28 mouse cellular contexts compared by ENCODE assay signal in the genomic region with DNA sequence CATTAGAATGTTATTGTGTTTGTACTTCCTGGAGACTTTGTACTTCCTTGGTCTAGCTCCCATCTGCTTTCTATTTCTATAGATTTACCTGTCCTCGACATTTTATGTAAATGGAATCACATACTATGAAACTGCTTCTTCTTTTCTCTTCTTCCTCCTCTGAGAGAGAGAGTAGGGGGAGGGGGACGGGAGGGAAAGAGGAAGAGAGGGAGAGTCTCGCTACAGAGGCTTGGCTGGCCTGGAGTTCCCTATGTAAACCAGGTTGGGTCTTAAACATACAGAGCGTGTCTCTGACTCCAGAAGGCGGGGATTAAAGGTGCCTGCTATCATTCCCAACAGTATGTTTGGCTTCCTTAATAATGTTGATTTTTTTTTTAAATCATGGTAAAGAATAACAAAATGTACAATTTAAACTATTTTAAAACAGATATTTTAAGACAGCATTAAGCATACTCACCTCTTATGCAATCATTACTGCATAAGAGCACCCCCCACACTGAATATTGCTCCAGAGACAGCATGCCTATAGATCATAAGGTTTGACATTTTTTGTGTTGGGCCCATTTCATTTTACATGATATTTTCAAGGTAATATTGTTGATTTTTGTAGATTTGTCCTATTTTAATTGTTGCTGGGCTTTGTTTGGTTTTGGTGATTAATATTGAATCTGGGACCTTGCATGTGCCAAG. TPM values are rescaled to one million over a fixed set of nuclear protein-coding genes. Genes with fewer than 3 reads are reported as not detected.
A peak's percentile ranks its signal among the peaks of the same experiment; 100 is the strongest.
DNase-seq lines count a peak whose midpoint lies in the region; ATAC-seq and TF ChIP-seq lines count a peak whose summit lies in the region.
"Had no signal": no experiment of that assay in that cellular context is flagged by ENCODE, and none has a peak within 500 bp of the region (broad histone marks: within the 10 kb centered on the region; RNA-seq: fewer than 3 reads in every experiment).

No protein-coding gene starts in this region.

- DNase-seq in liver, postnatal 0 days: no peak
- no peak for DNase-seq in liver
- DNase-seq in urinary bladder, postnatal 14 days (ENCODE audit: low spot score): no peak
- DNase-seq in kidney, postnatal 10 days: no peak
- DNase-seq in frontal cortex, postnatal 10 days (ENCODE audit: low spot score in 2 of 2): no peak
- DNase-seq: adrenal gland, postnatal 36 days; cerebellum, adult 11 months; cerebellum, postnatal 25 days; heart, postnatal 4 days; kidney, adult 11 months; kidney, postnatal 4 days; layer of hippocampus, adult 9-11 months; left cerebral cortex, postnatal 4 days; right cerebral cortex, postnatal 25 days had no signal

- no peaks in the 10 kb centered on the region for H3K27me3 ChIP-seq in liver, postnatal 0 days (ENCODE audit: insufficient read depth, low read length)
- no peaks in the 10 kb centered on the region for H3K27me3 ChIP-seq in stomach, embryonic 16.5 days (ENCODE audit: control insufficient read depth, insufficient read depth, low read length)
- H3K27me3 ChIP-seq: embryonic facial prominence, embryonic 15.5 days; kidney, embryonic 15.5 days; limb, embryonic 15.5 days; liver, embryonic 15.5 days; midbrain, embryonic 12.5 days had no signal

- no peak overlapping the region; the same call in 1 of the 2 replicates for H3K4me2 ChIP-seq in liver, postnatal 0 days (ENCODE audit: low read depth, low read length)
- H3K4me2 ChIP-seq in stomach, embryonic 16.5 days (ENCODE audit: low read depth, low read length): peak overlapping the region; percentile 24; the same call in 1 of the 2 replicates
- H3K4me2 ChIP-seq: embryonic facial prominence, embryonic 15.5 days; kidney, embryonic 15.5 days; limb, embryonic 15.5 days; liver, embryonic 15.5 days; midbrain, embryonic 12.5 days had no signal

- H3K36me3 ChIP-seq in liver, postnatal 0 days (replicated peaks; ENCODE audit: insufficient read depth, low read length): no peaks in the 10 kb centered on the region
- no peaks in the 10 kb centered on the region for H3K36me3 ChIP-seq in stomach, embryonic 16.5 days (ENCODE audit: control insufficient read depth, insufficient read depth, low read length)
- H3K36me3 ChIP-seq: embryonic facial prominence, embryonic 15.5 days; heart, embryonic 10.5 days; kidney, embryonic 15.5 days; limb, embryonic 15.5 days; liver, embryonic 15.5 days; midbrain, embryonic 12.5 days had no signal

- TF ChIP-seq CTCF in liver, postnatal 0 days (IDR thresholded peaks at IDR 0.05; ENCODE audit: low read depth): no peak

- H3K9ac ChIP-seq in liver, postnatal 0 days (replicated peaks): no peak overlapping the region; the same call in 1 of the 2 replicates
- H3K9ac ChIP-seq in stomach, embryonic 16.5 days (ENCODE audit: low read length): no peak overlapping the region
- H3K9ac ChIP-seq: embryonic facial prominence, embryonic 15.5 days; kidney, embryonic 15.5 days; limb, embryonic 15.5 days; liver, embryonic 15.5 days; midbrain, embryonic 12.5 days had no signal

- no peak overlapping the region for H3K4me3 ChIP-seq in liver, postnatal 0 days (ENCODE audit: low read depth, low read length)
- no peak overlapping the region for H3K4me3 ChIP-seq in stomach, embryonic 16.5 days (replicated peaks; ENCODE audit: low read length)
- H3K4me3 ChIP-seq: embryonic facial prominence, embryonic 15.5 days; heart, embryonic 10.5 days; kidney, embryonic 15.5 days; left cerebral cortex, adult 2 months; limb, embryonic 15.5 days; liver, embryonic 15.5 days; midbrain, embryonic 12.5 days had no signal

- no peak for TF ChIP-seq EP300 in liver, postnatal 0 days (IDR thresholded peaks at IDR 0.05; ENCODE audit: low read depth)

- H3K27ac ChIP-seq in liver, postnatal 0 days (ENCODE audit: low read depth): peak overlapping the region; percentile 29; the same call in 1 of the 2 replicates
- H3K27ac ChIP-seq in stomach, embryonic 16.5 days (ENCODE audit: low read length): 0 out of 2 replicates have a peak overlapping the region, but pooled peaks have one; percentile 17
- H3K27ac ChIP-seq: embryonic facial prominence, embryonic 15.5 days; heart, embryonic 10.5 days; kidney, embryonic 15.5 days; left cerebral cortex, adult 2 months; limb, embryonic 15.5 days; liver, embryonic 15.5 days; midbrain, embryonic 12.5 days had no signal

- ATAC-seq in liver, postnatal 0 days: no peak
- peak; percentile 93 for ATAC-seq in common myeloid progenitor, adult 5-6 weeks (replicated peaks; ENCODE audit: low read depth, poor library complexity, severe bottlenecking)
- ATAC-seq in megakaryocyte, adult 5-6 weeks (ENCODE audit: poor library complexity, severe bottlenecking): peak; percentile 98
- ATAC-seq in stomach, embryonic 16.5 days (ENCODE audit: insufficient read depth, low FRiP score): 0 out of 2 replicates have a peak, but pooled peaks have one; percentile 51
- ATAC-seq: forebrain, embryonic 14.5 days; hindbrain, embryonic 16.5 days had no signal

- 9% methylated on average over 5 of the region's 5 CpGs for WGBS in liver, postnatal 0 days (ENCODE audit: insufficient replicate concordance)
- 22% methylated on average over 5 of the region's 5 CpGs for WGBS in stomach, embryonic 16.5 days

- peaks cover 17% of the 10 kb centered on the region for H3K4me1 ChIP-seq in liver, postnatal 0 days (ENCODE audit: insufficient read depth)
- peaks cover 8% of the 10 kb centered on the region for H3K4me1 ChIP-seq in stomach, embryonic 16.5 days (ENCODE audit: control insufficient read depth, insufficient read depth, low read length)
- H3K4me1 ChIP-seq: midbrain, embryonic 12.5 days had no signal

- no peaks in the 10 kb centered on the region for H3K9me3 ChIP-seq in liver, postnatal 0 days (ENCODE audit: low read length)
- no peaks in the 10 kb centered on the region for H3K9me3 ChIP-seq in stomach, embryonic 16.5 days (replicated peaks; ENCODE audit: control insufficient read depth, low read length)
- H3K9me3 ChIP-seq: embryonic facial prominence, embryonic 15.5 days; heart, embryonic 10.5 days; kidney, embryonic 15.5 days; limb, embryonic 15.5 days; liver, embryonic 15.5 days; midbrain, embryonic 12.5 days had no signal

RNA-seq across cellular contexts. Expression of gene 9430015G10Rik, which starts 22.2 kb away (rescaled TPM):
- polyA plus RNA-seq in liver, postnatal 0 days (2015; fragmentation: Nextera tagmentation; extraction: Ambion mirVana): 3.1 and 3.9 TPM in 2 replicates
- total RNA-seq in common myeloid progenitor, adult 5-6 weeks (2017): 34.1 and 42.2 TPM in 2 replicates
- total RNA-seq in megakaryocyte, adult 5-6 weeks (2015): 11.7 and 15.7 TPM in 2 replicates
- total RNA-seq in megakaryocyte, adult 5-6 weeks (2017): 20.1 and 27.5 TPM in 2 replicates
- polyA plus RNA-seq in stomach, embryonic 16.5 days (2015; fragmentation: Nextera tagmentation; extraction: Ambion mirVana): 26.8 and 32.3 TPM in 2 replicates

RNA-seq across cellular contexts. Expression of gene Ttll10, which starts 28.3 kb away (rescaled TPM):
- 0.15 and 0.31 TPM in 2 replicates for polyA plus RNA-seq in liver, postnatal 0 days (2015; fragmentation: Nextera tagmentation; extraction: Ambion mirVana)
- not detected in 2 replicates for total RNA-seq in common myeloid progenitor, adult 5-6 weeks (2017)
- total RNA-seq in megakaryocyte, adult 5-6 weeks (2015): not detected in 2 replicates
- total RNA-seq in megakaryocyte, adult 5-6 weeks (2017): not detected in 2 replicates
- 4.6 and 5.0 TPM in 2 replicates for polyA plus RNA-seq in stomach, embryonic 16.5 days (2015; fragmentation: Nextera tagmentation; extraction: Ambion mirVana)
- total RNA-seq: gastrocnemius, adult 8-10 months; left cerebral cortex, postnatal 4 days had no signal
- polyA plus RNA-seq: forebrain, embryonic 14.5 days; hindbrain, embryonic 16.5 days; midbrain, embryonic 12.5 days; neural tube, embryonic 11.5 days had no signal

RNA-seq across cellular contexts. Expression of gene Rnf223, which starts 42.8 kb away (rescaled TPM):
- 0.06 and 0.07 TPM in 2 replicates for polyA plus RNA-seq in liver, postnatal 0 days (2015; fragmentation: Nextera tagmentation; extraction: Ambion mirVana)
- 0.05 TPM in 1 of 2 replicates, not detected in the other for total RNA-seq in common myeloid progenitor, adult 5-6 weeks (2017)
- total RNA-seq in megakaryocyte, adult 5-6 weeks (2015): 0.09 and 0.60 TPM in 2 replicates
- total RNA-seq in megakaryocyte, adult 5-6 weeks (2017): 0.08 and 0.11 TPM in 2 replicates
- 1.1 and 1.9 TPM in 2 replicates for polyA plus RNA-seq in stomach, embryonic 16.5 days (2015; fragmentation: Nextera tagmentation; extraction: Ambion mirVana)
- total RNA-seq: gastrocnemius, adult 8-10 months had no signal
